Mouse (Mus musculus): ENCODE measurements around the gene Scaf4. TPM values are rescaled to one million over a fixed set of nuclear protein-coding genes. Genes with fewer than 3 reads are reported as not detected.
A peak's percentile ranks its signal among the peaks of the same experiment; 100 is the strongest.

The Scaf4 gene
- polyA plus RNA-seq (2014; fragmentation: Nextera tagmentation; extraction: Ambion mirVana) = 17.5 and 20.9 TPM in 2 replicates

- H3K36me3 ChIP-seq (ENCODE audit: control insufficient read depth, insufficient read depth, low read length) = no peaks in the 10 kb centered on the region
- ATAC-seq (ENCODE audit: insufficient number of reproducible peaks, insufficient read depth, low FRiP score, low read depth) = peak; percentile 97
- H3K9ac ChIP-seq (ENCODE audit: low read length) = peak within 1 kb of the TSS; percentile 90
- H3K27me3 ChIP-seq (ENCODE audit: control insufficient read depth, insufficient read depth, low read length) = no peaks in the 10 kb centered on the region
- H3K4me3 ChIP-seq (ENCODE audit: control insufficient read depth in 1 of 2, insufficient read depth in 1 of 2, low read depth in 1 of 2, low read length in 2 of 2) = peak within 1 kb of the TSS; percentile 73 to 85
- H3K27ac ChIP-seq (replicated peaks in 1 of 2; ENCODE audit: control insufficient read depth in 1 of 2, insufficient read depth in 1 of 2, low read depth in 2 of 2, low read length in 2 of 2) = peak within 1 kb of the TSS; percentile 83 to 97
- H3K4me2 ChIP-seq (ENCODE audit: low read length) = peak within 1 kb of the TSS; percentile 87
- under 1% methylated on average over 94 of the region's 123 CpGs for WGBS
- peaks cover 9 to 46% of the 10 kb centered on the region in 2 experiments for H3K4me1 ChIP-seq (ENCODE audit: control insufficient read depth in 2 of 2, insufficient read depth in 2 of 2, low read length in 2 of 2)
- H3K9me3 ChIP-seq (ENCODE audit: control insufficient read depth, low read length) = no peaks in the 10 kb centered on the region
Measured at GRCm38 (mm10) chr16:90283905-90284891, at the start of gene Scaf4. Gene Scaf4 (minus strand): TSS chr16:90284503.

GRCm38 (mm10) chr16:90332553-90332952 is 48.2 kb upstream of the Scaf4 start:
- Histone ChIP-seq H3K4me1 (ENCODE audit: control insufficient read depth in 2 of 2, insufficient read depth in 2 of 2, low read length in 2 of 2) (no peaks in the 10 kb centered on the region; a peak in 1 of 4 replicates), H3K9ac (ENCODE audit: low read length) (no peak overlapping the region), H3K4me2 (ENCODE audit: low read length) (no peak overlapping the region), H3K27me3 (ENCODE audit: control insufficient read depth, insufficient read depth, low read length) (no peaks in the 10 kb centered on the region), H3K9me3 (ENCODE audit: control insufficient read depth, low read length) (no peaks in the 10 kb centered on the region), H3K36me3 (ENCODE audit: control insufficient read depth, insufficient read depth, low read length) (no peaks in the 10 kb centered on the region), H3K27ac (replicated peaks in 1 of 2; ENCODE audit: control insufficient read depth in 1 of 2, insufficient read depth in 1 of 2, low read depth in 2 of 2, low read length in 2 of 2) (no peak overlapping the region), H3K4me3 (ENCODE audit: control insufficient read depth in 1 of 2, insufficient read depth in 1 of 2, low read depth in 1 of 2, low read length in 2 of 2) (no peak overlapping the region)
- no peak for ATAC-seq (ENCODE audit: insufficient number of reproducible peaks, insufficient read depth, low FRiP score, low read depth)
- 59% methylated on average over 6 of the region's 6 CpGs for WGBS

- no peak for ATAC-seq (ENCODE audit: insufficient number of reproducible peaks, insufficient read depth, low FRiP score, low read depth)
- H3K27me3 ChIP-seq (ENCODE audit: control insufficient read depth, insufficient read depth, low read length) = no peaks in the 10 kb centered on the region
- no peak overlapping the region for H3K27ac ChIP-seq (replicated peaks in 1 of 2; ENCODE audit: control insufficient read depth in 1 of 2, insufficient read depth in 1 of 2, low read depth in 2 of 2, low read length in 2 of 2)
- H3K36me3 ChIP-seq (ENCODE audit: control insufficient read depth, insufficient read depth, low read length) = no peaks in the 10 kb centered on the region
- no peak overlapping the region for H3K4me3 ChIP-seq (ENCODE audit: control insufficient read depth in 1 of 2, insufficient read depth in 1 of 2, low read depth in 1 of 2, low read length in 2 of 2)
- no peak overlapping the region for H3K9ac ChIP-seq (ENCODE audit: low read length)
- no peaks in the 10 kb centered on the region; a peak in 1 of 4 replicates for H3K4me1 ChIP-seq (ENCODE audit: control insufficient read depth in 2 of 2, insufficient read depth in 2 of 2, low read length in 2 of 2)
- H3K4me2 ChIP-seq (ENCODE audit: low read length) = no peak overlapping the region
- 86% methylated on average over 6 of the region's 6 CpGs for WGBS
- H3K9me3 ChIP-seq (ENCODE audit: control insufficient read depth, low read length) = no peaks in the 10 kb centered on the region
Measured at GRCm38 (mm10) chr16:90330979-90331378, 46.7 kb upstream of the Scaf4 start.

GRCm38 (mm10) chr16:90329511-90329910 is 45.2 kb upstream of the Scaf4 start:
- Histone ChIP-seq H3K27ac (replicated peaks in 1 of 2; ENCODE audit: control insufficient read depth in 1 of 2, insufficient read depth in 1 of 2, low read depth in 2 of 2, low read length in 2 of 2) (no peak overlapping the region), H3K4me1 (ENCODE audit: control insufficient read depth in 2 of 2, insufficient read depth in 2 of 2, low read length in 2 of 2) (no peaks in the 10 kb centered on the region), H3K27me3 (ENCODE audit: control insufficient read depth, insufficient read depth, low read length) (no peaks in the 10 kb centered on the region), H3K9me3 (ENCODE audit: control insufficient read depth, low read length) (no peaks in the 10 kb centered on the region), H3K9ac (ENCODE audit: low read length) (no peak overlapping the region), H3K4me3 (ENCODE audit: control insufficient read depth in 1 of 2, insufficient read depth in 1 of 2, low read depth in 1 of 2, low read length in 2 of 2) (no peak overlapping the region), H3K36me3 (ENCODE audit: control insufficient read depth, insufficient read depth, low read length) (no peaks in the 10 kb centered on the region), H3K4me2 (ENCODE audit: low read length) (no peak overlapping the region)
- ATAC-seq (ENCODE audit: insufficient number of reproducible peaks, insufficient read depth, low FRiP score, low read depth) = no peak
- 79% methylated on average over 8 of the region's 8 CpGs for WGBS

- no peaks in the 10 kb centered on the region for H3K4me1 ChIP-seq (ENCODE audit: control insufficient read depth in 2 of 2, insufficient read depth in 2 of 2, low read length in 2 of 2)
- H3K36me3 ChIP-seq (ENCODE audit: control insufficient read depth, insufficient read depth, low read length) = no peaks in the 10 kb centered on the region
- H3K9ac ChIP-seq (ENCODE audit: low read length) = no peak overlapping the region
- H3K9me3 ChIP-seq (ENCODE audit: control insufficient read depth, low read length) = no peaks in the 10 kb centered on the region
- H3K27me3 ChIP-seq (ENCODE audit: control insufficient read depth, insufficient read depth, low read length) = no peaks in the 10 kb centered on the region
- H3K4me2 ChIP-seq (ENCODE audit: low read length) = no peak overlapping the region
- WGBS = 28% methylated on average over 8 of the region's 8 CpGs
- no peak for ATAC-seq (ENCODE audit: insufficient number of reproducible peaks, insufficient read depth, low FRiP score, low read depth)
- H3K4me3 ChIP-seq (ENCODE audit: control insufficient read depth in 1 of 2, insufficient read depth in 1 of 2, low read depth in 1 of 2, low read length in 2 of 2) = no peak overlapping the region
- no peak overlapping the region for H3K27ac ChIP-seq (replicated peaks in 1 of 2; ENCODE audit: control insufficient read depth in 1 of 2, insufficient read depth in 1 of 2, low read depth in 2 of 2, low read length in 2 of 2)
Measured at GRCm38 (mm10) chr16:90322850-90323528, 38.7 kb upstream of the Scaf4 start.

GRCm38 (mm10) chr16:90319321-90319720 is 35.0 kb upstream of the Scaf4 start:
- Histone ChIP-seq H3K4me1 (ENCODE audit: control insufficient read depth in 2 of 2, insufficient read depth in 2 of 2, low read length in 2 of 2) (no peaks in the 10 kb centered on the region), H3K9ac (ENCODE audit: low read length) (no peak overlapping the region), H3K27me3 (ENCODE audit: control insufficient read depth, insufficient read depth, low read length) (no peaks in the 10 kb centered on the region), H3K36me3 (ENCODE audit: control insufficient read depth, insufficient read depth, low read length) (no peaks in the 10 kb centered on the region), H3K9me3 (ENCODE audit: control insufficient read depth, low read length) (no peaks in the 10 kb centered on the region), H3K27ac (replicated peaks in 1 of 2; ENCODE audit: control insufficient read depth in 1 of 2, insufficient read depth in 1 of 2, low read depth in 2 of 2, low read length in 2 of 2) (no peak overlapping the region), H3K4me3 (ENCODE audit: control insufficient read depth in 1 of 2, insufficient read depth in 1 of 2, low read depth in 1 of 2, low read length in 2 of 2) (no peak overlapping the region), H3K4me2 (ENCODE audit: low read length) (no peak overlapping the region)
- WGBS = 75% methylated on average over 7 of the region's 7 CpGs
- no peak for ATAC-seq (ENCODE audit: insufficient number of reproducible peaks, insufficient read depth, low FRiP score, low read depth)

- H3K4me1 ChIP-seq (ENCODE audit: control insufficient read depth in 2 of 2, insufficient read depth in 2 of 2, low read length in 2 of 2) = no peaks in the 10 kb centered on the region
- no peaks in the 10 kb centered on the region for H3K9me3 ChIP-seq (ENCODE audit: control insufficient read depth, low read length)
- no peak overlapping the region for H3K4me3 ChIP-seq (ENCODE audit: control insufficient read depth in 1 of 2, insufficient read depth in 1 of 2, low read depth in 1 of 2, low read length in 2 of 2)
- H3K36me3 ChIP-seq (ENCODE audit: control insufficient read depth, insufficient read depth, low read length) = no peaks in the 10 kb centered on the region
- H3K27ac ChIP-seq (replicated peaks in 1 of 2; ENCODE audit: control insufficient read depth in 1 of 2, insufficient read depth in 1 of 2, low read depth in 2 of 2, low read length in 2 of 2) = no peak overlapping the region
- no peak overlapping the region for H3K4me2 ChIP-seq (ENCODE audit: low read length)
- H3K9ac ChIP-seq (ENCODE audit: low read length) = no peak overlapping the region
- ATAC-seq (ENCODE audit: insufficient number of reproducible peaks, insufficient read depth, low FRiP score, low read depth) = no peak
- whole genome bisulfite sequencing = 81% methylated on average over 12 of the region's 12 CpGs
- H3K27me3 ChIP-seq (ENCODE audit: control insufficient read depth, insufficient read depth, low read length) = no peaks in the 10 kb centered on the region
Measured at GRCm38 (mm10) chr16:90318372-90318926, 34.1 kb upstream of the Scaf4 start.

All from heart, embryonic 14.5 days (tissue).